Mouse (Mus musculus): Measurements from ENCODE around the gene Dach1. TPM values are rescaled to one million over a fixed set of nuclear protein-coding genes. Genes with fewer than 3 reads are reported as not detected.
A peak's percentile ranks its signal among the peaks of the same experiment; 100 is the strongest.

Dach1 gene
- polyA plus RNA-seq, 1 experiment from 2014 or later, result 13.3 TPM

DNA sequence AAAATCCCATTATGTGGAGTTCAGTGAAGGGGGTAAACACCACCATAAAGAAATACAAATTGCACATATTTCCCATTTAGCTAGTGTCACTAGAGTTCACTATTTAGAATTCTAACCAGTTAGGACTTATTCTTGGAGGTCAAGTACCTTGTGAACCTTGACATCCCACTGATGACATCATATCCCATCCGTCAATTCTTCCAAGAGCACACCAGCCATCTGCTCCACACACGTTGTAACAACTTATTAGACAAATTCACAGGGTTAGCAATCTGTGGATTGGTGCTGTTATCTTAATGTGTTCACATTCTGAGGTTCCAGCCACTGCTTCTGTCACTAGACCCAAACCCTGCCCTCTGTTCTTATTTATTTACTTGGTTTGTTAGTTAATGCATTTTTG, 312.3 kb downstream of the Dach1 start:
- H3K27me3 ChIP-seq (ENCODE audit: insufficient read depth, low read length), result no peaks in the 10 kb centered on the region
- H3K4me2 ChIP-seq, result no peak overlapping the region
- no peak overlapping the region for H3K27ac ChIP-seq (ENCODE audit: low read depth)
- H3K9ac ChIP-seq, result no peak overlapping the region
- 62% methylated on average over 2 of the region's 2 CpGs for WGBS
- no peak for ATAC-seq (ENCODE audit: insufficient read depth)
- H3K4me1 ChIP-seq (ENCODE audit: insufficient read depth), result no peaks in the 10 kb centered on the region
- no peaks in the 10 kb centered on the region for H3K36me3 ChIP-seq (ENCODE audit: insufficient read depth)
- no peak overlapping the region for H3K4me3 ChIP-seq (ENCODE audit: low read depth, low read length)
- no peak for DNase-seq
- no peak for TF ChIP-seq CTCF (IDR thresholded peaks at IDR 0.05; ENCODE audit: low read depth)
- H3K9me3 ChIP-seq (ENCODE audit: low read depth, low read length), result no peaks in the 10 kb centered on the region

GRCm38 (mm10) chr14:97855345-97855744, 314.2 kb downstream of the Dach1 start:
- Histone ChIP-seq H3K4me1 (ENCODE audit: insufficient read depth) (no peaks in the 10 kb centered on the region), H3K9me3 (ENCODE audit: low read depth, low read length) (no peaks in the 10 kb centered on the region)
- 57% methylated on average over 1 of the region's 1 CpGs for WGBS

GRCm38 (mm10) chr14:97850486-97850885, 319.1 kb downstream of the Dach1 start:
- Histone ChIP-seq H3K9ac (no peak overlapping the region), H3K9me3 (ENCODE audit: low read depth, low read length) (no peaks in the 10 kb centered on the region), H3K36me3 (ENCODE audit: insufficient read depth) (no peaks in the 10 kb centered on the region), H3K4me2 (no peak overlapping the region), H3K4me1 (ENCODE audit: insufficient read depth) (no peaks in the 10 kb centered on the region), H3K27ac (ENCODE audit: low read depth) (no peak overlapping the region), H3K27me3 (ENCODE audit: insufficient read depth, low read length) (no peaks in the 10 kb centered on the region), H3K4me3 (ENCODE audit: low read depth, low read length) (no peak overlapping the region)
- WGBS, result 70% methylated on average over 4 of the region's 4 CpGs
- DNase-seq, result no peak
- ATAC-seq (ENCODE audit: insufficient read depth), result no peak
- TF ChIP-seq CTCF (IDR thresholded peaks at IDR 0.05; ENCODE audit: low read depth), result no peak

More at GRCm38 (mm10) chr14:97855345-97855744, 314.2 kb downstream of the Dach1 start:
- Histone ChIP-seq H3K36me3 (ENCODE audit: insufficient read depth) (no peaks in the 10 kb centered on the region), H3K4me3 (ENCODE audit: low read depth, low read length) (no peak overlapping the region), H3K27ac (ENCODE audit: low read depth) (no peak overlapping the region), H3K27me3 (ENCODE audit: insufficient read depth, low read length) (no peaks in the 10 kb centered on the region), H3K9ac (no peak overlapping the region), H3K4me2 (no peak overlapping the region)
- ATAC-seq (ENCODE audit: insufficient read depth) (no peak), DNase-seq (no peak)
- no peak for TF ChIP-seq CTCF (IDR thresholded peaks at IDR 0.05; ENCODE audit: low read depth)

DNA sequence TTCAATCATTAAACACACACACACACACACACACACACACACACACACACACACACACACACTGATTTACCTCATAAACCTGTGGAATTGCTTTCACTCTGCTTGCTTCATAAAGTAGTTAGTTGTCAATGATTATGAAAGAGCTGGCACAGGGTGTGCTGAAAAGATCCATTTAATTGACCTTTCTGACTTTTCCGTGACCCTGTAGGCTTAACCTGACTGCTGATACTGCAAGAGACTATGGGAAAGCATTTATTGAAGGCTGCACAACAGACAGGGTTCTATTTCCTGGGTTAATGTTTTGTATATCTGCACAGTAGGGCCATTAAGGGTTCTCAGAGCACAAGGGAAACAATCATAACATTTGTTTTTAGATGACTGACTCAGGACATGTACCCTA, 321.9 kb downstream of the Dach1 start:
- no peak for ATAC-seq (ENCODE audit: insufficient read depth)
- Histone ChIP-seq H3K27ac (ENCODE audit: low read depth) (no peak overlapping the region), H3K4me3 (ENCODE audit: low read depth, low read length) (no peak overlapping the region), H3K9ac (no peak overlapping the region), H3K27me3 (ENCODE audit: insufficient read depth, low read length) (no peaks in the 10 kb centered on the region), H3K9me3 (ENCODE audit: low read depth, low read length) (no peaks in the 10 kb centered on the region), H3K4me1 (ENCODE audit: insufficient read depth) (no peaks in the 10 kb centered on the region), H3K36me3 (ENCODE audit: insufficient read depth) (no peaks in the 10 kb centered on the region), H3K4me2 (no peak overlapping the region)
- no peak for TF ChIP-seq CTCF (IDR thresholded peaks at IDR 0.05; ENCODE audit: low read depth)
- 78% methylated on average over 1 of the region's 1 CpGs for WGBS
- no peak for DNase-seq

- no peak overlapping the region for H3K9ac ChIP-seq
- H3K36me3 ChIP-seq (ENCODE audit: insufficient read depth), result no peaks in the 10 kb centered on the region
- H3K27ac ChIP-seq (ENCODE audit: low read depth), result no peak overlapping the region
- no peaks in the 10 kb centered on the region for H3K27me3 ChIP-seq (ENCODE audit: insufficient read depth, low read length)
- ATAC-seq (ENCODE audit: insufficient read depth) (peak; percentile 80), DNase-seq (peak; percentile 61)
- H3K4me1 ChIP-seq (ENCODE audit: insufficient read depth), result no peaks in the 10 kb centered on the region
- no peaks in the 10 kb centered on the region for H3K9me3 ChIP-seq (ENCODE audit: low read depth, low read length)
- TF ChIP-seq CTCF (IDR thresholded peaks at IDR 0.05; ENCODE audit: low read depth), result no peak
- H3K4me2 ChIP-seq, result no peak overlapping the region
- H3K4me3 ChIP-seq (ENCODE audit: low read depth, low read length), result no peak overlapping the region
- 45% methylated on average over 5 of the region's 5 CpGs for WGBS
Measured at GRCm38 (mm10) chr14:97839275-97839674, 330.3 kb downstream of the Dach1 start.

DNA sequence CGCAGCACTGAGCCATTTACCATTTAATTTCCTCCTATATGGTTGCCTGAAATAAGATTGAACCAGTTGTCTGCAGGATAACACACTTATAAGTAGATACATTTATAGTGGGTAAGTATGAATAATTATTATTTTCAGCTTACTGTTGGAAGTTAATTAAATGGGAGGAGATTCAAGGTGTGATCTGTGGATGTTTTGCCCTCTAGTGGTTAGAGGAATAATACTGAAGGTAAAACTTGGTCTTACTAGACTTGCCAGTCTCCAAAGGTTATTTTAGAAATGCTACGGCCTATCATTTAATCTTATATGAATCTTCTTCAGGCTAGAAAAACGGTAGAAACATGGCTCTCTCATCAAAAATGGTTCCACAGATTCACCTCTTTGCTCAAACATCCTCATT, 339.7 kb downstream of the Dach1 start:
- Histone ChIP-seq H3K9me3 (ENCODE audit: low read depth, low read length) (no peaks in the 10 kb centered on the region), H3K27me3 (ENCODE audit: insufficient read depth, low read length) (no peaks in the 10 kb centered on the region), H3K4me2 (no peak overlapping the region), H3K4me3 (ENCODE audit: low read depth, low read length) (no peak overlapping the region), H3K9ac (no peak overlapping the region), H3K4me1 (ENCODE audit: insufficient read depth) (no peaks in the 10 kb centered on the region), H3K36me3 (ENCODE audit: insufficient read depth) (no peaks in the 10 kb centered on the region), H3K27ac (ENCODE audit: low read depth) (no peak overlapping the region)
- no peak for DNase-seq
- peak; percentile 29 for TF ChIP-seq CTCF (IDR thresholded peaks at IDR 0.05; ENCODE audit: low read depth)
- no peak for ATAC-seq (ENCODE audit: insufficient read depth)
- 77% methylated on average over 3 of the region's 3 CpGs for WGBS

GRCm38 (mm10) chr14:97814555-97815175, 354.9 kb downstream of the Dach1 start:
- TF ChIP-seq CTCF (IDR thresholded peaks at IDR 0.05; ENCODE audit: low read depth), result no peak
- no peaks in the 10 kb centered on the region for H3K9me3 ChIP-seq (ENCODE audit: low read depth, low read length)
- H3K4me1 ChIP-seq (ENCODE audit: insufficient read depth), result no peaks in the 10 kb centered on the region
- WGBS, result 53% methylated on average over 7 of the region's 7 CpGs
- no peaks in the 10 kb centered on the region for H3K27me3 ChIP-seq (ENCODE audit: insufficient read depth, low read length)
- H3K9ac ChIP-seq, result no peak overlapping the region
- H3K36me3 ChIP-seq (ENCODE audit: insufficient read depth), result no peaks in the 10 kb centered on the region
- DNase-seq (peak; percentile 56), ATAC-seq (ENCODE audit: insufficient read depth) (no peak)
- H3K27ac ChIP-seq (ENCODE audit: low read depth), result no peak overlapping the region
- no peak overlapping the region for H3K4me2 ChIP-seq
- no peak overlapping the region for H3K4me3 ChIP-seq (ENCODE audit: low read depth, low read length)

All from lung, embryonic 14.5 days (tissue).